Comparison of ENCODE assay signal across 12 mouse cellular contexts in genomic region chr1:156745188-156745810, GRCm38 (mm10). TPM values are rescaled to one million over a fixed set of nuclear protein-coding genes. Genes with fewer than 3 reads are reported as not detected.
A peak's percentile ranks its signal among the peaks of the same experiment; 100 is the strongest.
DNase-seq lines count a peak whose midpoint lies in the region; ATAC-seq and TF ChIP-seq lines count a peak whose summit lies in the region.
"Had no signal": no experiment of that assay in that cellular context is flagged by ENCODE, and none has a peak within 500 bp of the region (broad histone marks: within the 10 kb centered on the region; RNA-seq: fewer than 3 reads in every experiment).

No protein-coding gene starts in this region.

- WGBS in hindbrain, embryonic 11.5 days, result 79% methylated on average over 7 of the region's 7 CpGs
- 84% methylated on average over 7 of the region's 7 CpGs for WGBS in hindbrain, embryonic 16.5 days
- 54% methylated on average over 7 of the region's 7 CpGs for WGBS in bone marrow, adult 2 months
- WGBS in liver, postnatal 0 days (ENCODE audit: insufficient replicate concordance), result 63% methylated on average over 7 of the region's 7 CpGs

- H3K4me3 ChIP-seq in hindbrain, embryonic 11.5 days (ENCODE audit: low read depth, low read length), result no peak overlapping the region
- H3K4me3 ChIP-seq in hindbrain, embryonic 16.5 days (ENCODE audit: low read length), result no peak overlapping the region
- H3K4me3 ChIP-seq in bone marrow, adult 2 months (replicated peaks; ENCODE audit: control insufficient read depth, low read depth, low read length), result peak overlapping the region; percentile 38
- H3K4me3 ChIP-seq in erythroblast, embryonic 14.5 days (replicated peaks), result peak overlapping the region; percentile 64
- peak overlapping the region; percentile 3; the same call in 1 of the 2 replicates for H3K4me3 ChIP-seq in liver, postnatal 0 days (ENCODE audit: low read depth, low read length)
- H3K4me3 ChIP-seq: left cerebral cortex, adult 2 months had no signal

- H3K9ac ChIP-seq in hindbrain, embryonic 11.5 days (ENCODE audit: low read depth, low read length), result no peak overlapping the region
- no peak overlapping the region for H3K9ac ChIP-seq in hindbrain, embryonic 16.5 days (ENCODE audit: low read depth, low read length)
- H3K9ac ChIP-seq in liver, postnatal 0 days (replicated peaks), result peak overlapping the region; percentile 18; the same call in 1 of the 2 replicates

- no peaks in the 10 kb centered on the region for H3K9me3 ChIP-seq in hindbrain, embryonic 11.5 days (ENCODE audit: control insufficient read depth, low read length)
- H3K9me3 ChIP-seq in hindbrain, embryonic 16.5 days (ENCODE audit: control insufficient read depth, low read length), result no peaks in the 10 kb centered on the region
- H3K9me3 ChIP-seq in erythroblast, embryonic 14.5 days (ENCODE audit: control insufficient read depth, low read length), result no peaks in the 10 kb centered on the region
- no peaks in the 10 kb centered on the region for H3K9me3 ChIP-seq in liver, postnatal 0 days (ENCODE audit: low read length)

- TF ChIP-seq EP300 in liver, postnatal 0 days (IDR thresholded peaks at IDR 0.05; ENCODE audit: low read depth), result peak; percentile 99

- H3K4me2 ChIP-seq in hindbrain, embryonic 11.5 days (replicated peaks; ENCODE audit: low read depth, low read length), result no peak overlapping the region
- no peak overlapping the region for H3K4me2 ChIP-seq in hindbrain, embryonic 16.5 days (ENCODE audit: low read length)
- H3K4me2 ChIP-seq in liver, postnatal 0 days (ENCODE audit: low read depth, low read length), result peak overlapping the region; percentile 53

- no peaks in the 10 kb centered on the region for H3K4me1 ChIP-seq in hindbrain, embryonic 11.5 days (replicated peaks; ENCODE audit: control insufficient read depth, insufficient read depth, low read length)
- H3K4me1 ChIP-seq in hindbrain, embryonic 16.5 days (ENCODE audit: control insufficient read depth, insufficient read depth, low read depth, low read length), result peaks cover 3% of the 10 kb centered on the region; the same call in 1 of the 2 replicates
- H3K4me1 ChIP-seq in bone marrow, adult 2 months (ENCODE audit: control insufficient read depth, insufficient read depth, low read length), result peaks cover 3% of the 10 kb centered on the region
- peaks cover 89% of the 10 kb centered on the region for H3K4me1 ChIP-seq in erythroblast, embryonic 14.5 days (ENCODE audit: control insufficient read depth)
- H3K4me1 ChIP-seq in liver, postnatal 0 days (ENCODE audit: insufficient read depth), result peaks cover 12% of the 10 kb centered on the region

- 0 out of 2 replicates have a peak overlapping the region, but pooled peaks have one; percentile 14 for H3K27ac ChIP-seq in hindbrain, embryonic 11.5 days (ENCODE audit: low read depth, low read length)
- H3K27ac ChIP-seq in hindbrain, embryonic 16.5 days (ENCODE audit: low read depth, low read length), result no peak overlapping the region
- H3K27ac ChIP-seq in bone marrow, adult 2 months (ENCODE audit: control insufficient read depth, insufficient read depth, low read depth, low read length, poor library complexity), result peak overlapping the region; percentile 80
- H3K27ac ChIP-seq in liver, postnatal 0 days (ENCODE audit: low read depth), result peak overlapping the region; percentile 77
- H3K27ac ChIP-seq: left cerebral cortex, adult 2 months had no signal

- TF ChIP-seq POLR2A in bone marrow, adult 2 months (IDR thresholded peaks at IDR 0.05; ENCODE audit: borderline replicate concordance, control insufficient read depth, low read depth, low read length), result no peak

- no peaks in the 10 kb centered on the region for H3K27me3 ChIP-seq in hindbrain, embryonic 11.5 days (ENCODE audit: control insufficient read depth, insufficient read depth, low read length)
- H3K27me3 ChIP-seq in hindbrain, embryonic 16.5 days (replicated peaks; ENCODE audit: control insufficient read depth, insufficient read depth, low read length), result no peaks in the 10 kb centered on the region
- H3K27me3 ChIP-seq in erythroblast, embryonic 14.5 days (ENCODE audit: control insufficient read depth), result no peaks in the 10 kb centered on the region
- no peaks in the 10 kb centered on the region for H3K27me3 ChIP-seq in liver, postnatal 0 days (ENCODE audit: insufficient read depth, low read length)

- DNase-seq in hindbrain, embryonic 11.5 days (ENCODE audit: low spot score), result no peak
- DNase-seq in liver, postnatal 0 days, result peak; percentile 30
- DNase-seq in neural tube, embryonic 10.5 days (ENCODE audit: extremely low spot score, low spot score), result no peak
- DNase-seq in urinary bladder, postnatal 14 days (ENCODE audit: low spot score), result no peak
- DNase-seq: cerebellum, adult 11 months; heart, postnatal 36 days; kidney, postnatal 14 days had no signal

- no peak for ATAC-seq in hindbrain, embryonic 11.5 days (ENCODE audit: low FRiP score)
- no peak for ATAC-seq in hindbrain, embryonic 16.5 days
- ATAC-seq in liver, postnatal 0 days, result peak; percentile 96
- ATAC-seq: lung, postnatal 0 days had no signal

- TF ChIP-seq CTCF in bone marrow, adult 2 months (IDR thresholded peaks at IDR 0.05; ENCODE audit: control insufficient read depth, insufficient read depth, low read length), result no peak
- TF ChIP-seq CTCF in liver, postnatal 0 days (IDR thresholded peaks at IDR 0.05; ENCODE audit: low read depth), result no peak

- H3K36me3 ChIP-seq in hindbrain, embryonic 11.5 days (ENCODE audit: control insufficient read depth, insufficient read depth, low read length), result no peaks in the 10 kb centered on the region
- H3K36me3 ChIP-seq in hindbrain, embryonic 16.5 days (ENCODE audit: control insufficient read depth, insufficient read depth, low read length), result no peaks in the 10 kb centered on the region
- H3K36me3 ChIP-seq in erythroblast, embryonic 14.5 days (ENCODE audit: control insufficient read depth), result peaks cover 9% of the 10 kb centered on the region
- H3K36me3 ChIP-seq in liver, postnatal 0 days (replicated peaks; ENCODE audit: insufficient read depth, low read length), result no peaks in the 10 kb centered on the region

RNA-seq across cellular contexts. Expression of gene Fam20b, which starts 26.4 kb away (rescaled TPM):
- polyA plus RNA-seq in hindbrain, embryonic 11.5 days (2014; fragmentation: Nextera tagmentation; extraction: Ambion mirVana), result 22.5 and 22.9 TPM in 2 replicates
- polyA plus RNA-seq in hindbrain, embryonic 16.5 days (2015; fragmentation: Nextera tagmentation; extraction: Ambion mirVana), result 23.9 and 32.1 TPM in 2 replicates
- 8.6 and 9.4 TPM in 2 replicates for polyA plus RNA-seq in bone marrow, adult 2 months (2011; ENCODE audit: insufficient read depth, insufficient read length, low replicate concordance, missing spikeins)
- 0.55 and 0.60 TPM in 2 replicates for polyA plus RNA-seq in erythroblast, embryonic 14.5 days (2012)
- polyA plus RNA-seq in liver, postnatal 0 days (2015; fragmentation: Nextera tagmentation; extraction: Ambion mirVana), result 6.0 and 6.2 TPM in 2 replicates

Comparison
In these comparisons a context has a peak if more than half of its experiments do, and no peak if none do; other contexts are left out.
1. H3K4me3 ChIP-seq: peak in bone marrow, adult 2 months (single experiment), erythroblast, embryonic 14.5 days (single experiment) and liver, postnatal 0 days (single experiment); none in hindbrain, embryonic 11.5 days (single experiment) and hindbrain, embryonic 16.5 days (single experiment).